In genomic region chr3:17824662-17825061, GRCm38 (mm10) we compare ENCODE assay signal across 10 mouse cellular contexts.
DNase-seq lines count a peak whose midpoint lies in the region; TF ChIP-seq lines count a peak whose summit lies in the region.
"Had no signal": no experiment of that assay in that cellular context is flagged by ENCODE, and none has a peak within 500 bp of the region (broad histone marks: within the 10 kb centered on the region; RNA-seq: fewer than 3 reads in every experiment).

No protein-coding gene starts in this region.

- no peak overlapping the region for H3K27ac ChIP-seq in layer of hippocampus, adult 2 months
- H3K27ac ChIP-seq in ES-E14 (ENCODE audit: insufficient read depth, low read depth, low read length, poor library complexity, severe bottlenecking): no peak overlapping the region
- H3K27ac ChIP-seq: embryonic facial prominence, embryonic 12.5 days; limb, embryonic 15.5 days had no signal

- no peak overlapping the region for H3K9ac ChIP-seq in ES-E14 (ENCODE audit: insufficient read depth, low read depth, low read length, poor library complexity, severe bottlenecking)
- H3K9ac ChIP-seq: embryonic facial prominence, embryonic 12.5 days; limb, embryonic 15.5 days had no signal

- in situ Hi-C loops in ES-E14 (cut with MboI; ENCODE audit: low sequenced_read_pairs in 2 of 2, unreplicated experiment in 2 of 2): loop anchor here in 1 of 2 experiments (25.0 kb wide), 1 partner anchor 1362 kb away; no protein-coding TSS in a partner anchor

- no peaks in the 10 kb centered on the region for H3K36me3 ChIP-seq in ES-E14 (ENCODE audit: control insufficient read depth, insufficient read depth, low read length, poor library complexity, severe bottlenecking)
- H3K36me3 ChIP-seq: embryonic facial prominence, embryonic 12.5 days; limb, embryonic 15.5 days had no signal

- peak; percentile 59 for DNase-seq in cerebellum, adult 9-10 months
- no peak for DNase-seq in cerebellum, postnatal 36 days
- peak; percentile 25 to 35 for DNase-seq in layer of hippocampus, adult 2 months (ENCODE audit: low spot score in 2 of 2)
- DNase-seq in layer of hippocampus, postnatal 36 days: no peak
- DNase-seq in ES-E14 (ENCODE audit: low read depth, low spot score): peak; percentile 24
- peak; percentile 48 for DNase-seq in forelimb bud, embryonic 11.5 days (ENCODE audit: low read depth, low spot score)
- DNase-seq in right cerebral cortex, adult 2 months (ENCODE audit: low spot score in 2 of 2): no peak
- DNase-seq in spleen, postnatal 36 days (ENCODE audit: low spot score in 2 of 2): no peak

- no peak overlapping the region for H3K4me3 ChIP-seq in layer of hippocampus, adult 2 months
- H3K4me3 ChIP-seq in ES-E14 (ENCODE audit: insufficient read depth in 1 of 2, low read depth in 1 of 2, low read length in 2 of 2, poor library complexity in 1 of 2, severe bottlenecking in 1 of 2): no peak overlapping the region
- H3K4me3 ChIP-seq: embryonic facial prominence, embryonic 12.5 days; limb, embryonic 15.5 days had no signal

- H3K9me3 ChIP-seq in ES-E14 (ENCODE audit: control insufficient read depth, insufficient read depth, low read depth, low read length): no peaks in the 10 kb centered on the region
- H3K9me3 ChIP-seq: embryonic facial prominence, embryonic 12.5 days; limb, embryonic 15.5 days had no signal

- H3K4me1 ChIP-seq in ES-E14 (ENCODE audit: control insufficient read depth in 2 of 2, insufficient read depth in 2 of 2, low read length in 2 of 2, poor library complexity in 1 of 2): no peaks in the 10 kb centered on the region
- H3K4me1 ChIP-seq: embryonic facial prominence, embryonic 12.5 days; limb, embryonic 15.5 days had no signal

- peak; percentile 99 for TF ChIP-seq CTCF in layer of hippocampus, adult 2 months (conservative IDR thresholded peaks at IDR 0.05)

TF ChIP-seq in ES-E14, 5 proteins besides CTCF, POLR2A, EP300 and RAD21:
- TF ChIP-seq MAFK (IDR thresholded peaks at IDR 0.05; ENCODE audit: insufficient read depth, low read depth, low read length): no peak
- TF ChIP-seq ZC3H11A (IDR thresholded peaks at IDR 0.05; ENCODE audit: borderline replicate concordance, low read depth, low read length): peak; percentile 54; the same call in 1 of the 2 replicates

Comparison
In these comparisons a context has a peak if more than half of its experiments do, and no peak if none do; other contexts are left out.
1. DNase-seq: peak in cerebellum, adult 9-10 months (single experiment), layer of hippocampus, adult 2 months (2 of 2), ES-E14 (single experiment) and forelimb bud, embryonic 11.5 days (single experiment); none in cerebellum, postnatal 36 days (0 of 2), layer of hippocampus, postnatal 36 days (0 of 2), right cerebral cortex, adult 2 months (0 of 2) and spleen, postnatal 36 days (0 of 2).